Mouse (Mus musculus) heart, embryonic 15.5 days (tissue): Measurements from ENCODE around the gene Hoxa13. TPM values are rescaled to one million over a fixed set of nuclear protein-coding genes. Genes with fewer than 3 reads are reported as not detected.

Experiments
- ATAC-seq: fragments of 200-750 bp; cut with Nextera tagmentation; replicated peaks from 2 replicates; pipeline ENCODE4 v1.8.0; 2017; ENCODE audit warnings: low read depth, moderate TSS enrichment; ENCODE audit not compliant: insufficient number of reproducible peaks, insufficient read depth, low FRiP score
- H3K27ac ChIP-seq: fragments of 300-500 bp; sonication (generic); 2 replicates; pipeline ENCODE4 v1.5.1; 2015; ENCODE audit warnings: mild to moderate bottlenecking, inconsistent platforms
- H3K27me3 ChIP-seq: fragments of 300-500 bp; sonication (generic); 2 replicates; pipeline ENCODE4 v1.6.1; 2015; ENCODE audit warnings: inconsistent platforms
- H3K36me3 ChIP-seq: fragments of 300-500 bp; sonication (generic); 2 replicates; pipeline ENCODE4 v1.6.1; 2015; ENCODE audit warnings: mild to moderate bottlenecking, inconsistent platforms
- H3K4me1 ChIP-seq: fragments of 300-500 bp; sonication (generic); replicated peaks from 2 replicates; pipeline ENCODE4 v1.6.1; 2015; ENCODE audit warnings: inconsistent platforms
- H3K4me2 ChIP-seq: fragments of 300-500 bp; sonication (generic); 2 replicates; pipeline ENCODE4 v1.6.1; 2015; ENCODE audit warnings: inconsistent platforms, mild to moderate bottlenecking, moderate library complexity
- H3K4me3 ChIP-seq: fragments of 300-500 bp; sonication (generic); 2 replicates; pipeline ENCODE4 v1.5.1; 2015; ENCODE audit warnings: mild to moderate bottlenecking, inconsistent platforms
- H3K9ac ChIP-seq: fragments of 300-500 bp; sonication (generic); 2 replicates; pipeline ENCODE4 v1.6.1; 2015; ENCODE audit warnings: mild to moderate bottlenecking, inconsistent platforms
- H3K9me3 ChIP-seq: fragments of 300-500 bp; sonication (generic); replicated peaks from 2 replicates; pipeline ENCODE4 v1.6.1; 2016; ENCODE audit warnings: inconsistent platforms
- WGBS: fragments of 180-500 bp; shearing (Covaris S2); methylation state at CpG from one replicate; pipeline ENCODE4 v1.1.7; 2015; ENCODE audit warnings: mixed read lengths; 5-methylcytosine and 5-hydroxymethylcytosine counted together
- polyA plus RNA-seq: library from polyadenylated mRNA; unstranded; fragments of >200 nt; fragmentation: Nextera tagmentation; extraction: Ambion mirVana; gene quantifications from 2 replicates; pipeline ENCODE4 v1.2.1, GENCODE M21; 2015

Hoxa13 gene
- polyA plus RNA-seq, 1 experiment from 2014 or later: not detected

- peaks cover 14% of the 10 kb centered on the region for H3K4me1 ChIP-seq
- H3K27ac ChIP-seq: no peak overlapping the region
- H3K36me3 ChIP-seq: no peaks in the 10 kb centered on the region
- peaks cover 97% of the 10 kb centered on the region for H3K27me3 ChIP-seq
- 3% methylated on average over 23 of the region's 23 CpGs for WGBS
- no peak for ATAC-seq
- H3K4me3 ChIP-seq: no peak overlapping the region
- H3K4me2 ChIP-seq: no peak overlapping the region
- H3K9me3 ChIP-seq: no peaks in the 10 kb centered on the region
- no peak overlapping the region for H3K9ac ChIP-seq
Measured at GRCm38 (mm10) chr6:52232984-52233545, 27.6 kb downstream of the Hoxa13 start.

DNA sequence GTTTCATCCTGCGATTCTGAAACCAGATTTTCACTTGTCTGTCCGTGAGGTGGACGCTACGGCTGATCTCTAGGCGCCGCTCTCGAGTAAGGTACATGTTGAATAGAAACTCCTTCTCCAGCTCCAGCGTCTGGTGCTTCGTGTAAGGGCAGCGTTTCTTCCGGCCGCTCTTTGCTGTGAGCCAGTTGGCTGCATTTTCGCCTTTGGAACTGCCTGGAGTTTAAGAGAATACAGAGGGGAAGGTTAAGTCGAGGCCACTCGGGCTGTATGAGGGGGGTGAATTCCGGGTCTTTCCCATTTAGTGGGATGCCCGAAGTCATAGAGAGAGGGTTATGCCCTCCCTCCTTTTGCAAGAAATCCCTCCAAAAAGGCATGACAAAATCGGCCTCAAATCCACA, 28.1 kb downstream of the Hoxa13 start:
- H3K4me3 ChIP-seq: no peak overlapping the region
- no peak overlapping the region for H3K27ac ChIP-seq
- peaks cover 14% of the 10 kb centered on the region for H3K4me1 ChIP-seq
- peaks cover 96% of the 10 kb centered on the region for H3K27me3 ChIP-seq
- no peaks in the 10 kb centered on the region for H3K36me3 ChIP-seq
- no peaks in the 10 kb centered on the region for H3K9me3 ChIP-seq
- 2% methylated on average over 18 of the region's 18 CpGs for WGBS
- 0 out of 2 replicates have a peak overlapping the region, but pooled peaks have one; percentile 4 for H3K4me2 ChIP-seq
- ATAC-seq: no peak
- H3K9ac ChIP-seq: no peak overlapping the region

- Histone ChIP-seq H3K4me2 (0 out of 2 replicates have a peak overlapping the region, but pooled peaks have one; percentile 4), H3K27ac (no peak overlapping the region), H3K9ac (no peak overlapping the region), H3K4me1 (peaks cover 14% of the 10 kb centered on the region), H3K36me3 (no peaks in the 10 kb centered on the region), H3K9me3 (no peaks in the 10 kb centered on the region), H3K27me3 (peaks cover 96% of the 10 kb centered on the region), H3K4me3 (no peak overlapping the region)
- 2% methylated on average over 18 of the region's 18 CpGs for whole genome bisulfite sequencing
- ATAC-seq: no peak
Measured at GRCm38 (mm10) chr6:52231885-52232567, 28.7 kb downstream of the Hoxa13 start.

DNA sequence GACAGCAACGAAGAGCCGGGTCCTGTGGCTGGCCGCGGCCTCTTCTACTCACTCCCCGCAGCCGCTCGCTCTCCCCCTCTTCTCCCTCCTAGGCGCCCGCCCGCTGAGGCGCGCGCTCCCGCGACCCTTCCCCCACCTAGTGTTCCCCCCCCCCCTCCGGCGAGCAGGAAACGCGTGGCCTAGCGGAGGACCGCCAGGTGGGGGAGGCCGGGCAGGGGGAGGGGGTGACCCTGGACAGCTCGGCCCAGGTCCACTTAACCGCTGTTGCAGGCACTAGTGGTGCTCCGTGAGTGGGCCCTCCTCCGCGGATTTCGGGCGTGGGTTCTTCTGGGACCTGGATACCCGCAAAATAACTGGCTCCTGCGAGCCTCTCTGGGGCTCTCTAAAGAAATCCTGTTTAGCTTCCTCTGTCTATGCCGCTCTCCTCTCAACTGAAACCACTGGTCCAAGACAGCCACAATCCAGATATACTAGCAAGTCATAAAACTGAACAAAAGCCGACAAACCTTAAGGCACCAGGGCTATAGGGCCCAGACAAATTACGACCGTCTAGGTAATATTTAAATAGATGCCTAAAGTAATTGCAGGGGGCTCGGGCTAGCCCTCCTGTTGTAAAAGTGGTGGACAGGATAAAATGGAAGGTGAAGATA, 30.0 kb downstream of the Hoxa13 start, which contains the start of gene Hoxa9:
TSS of gene Hoxa9 (minus strand) at position 574 of the 650 bp plus-strand sequence.
- Histone ChIP-seq H3K9me3 (no peaks in the 10 kb centered on the region), H3K4me2 (no peak within 1 kb of the TSS), H3K27ac (no peak within 1 kb of the TSS), H3K36me3 (no peaks in the 10 kb centered on the region), H3K9ac (no peak within 1 kb of the TSS), H3K4me1 (peaks cover 17% of the 10 kb centered on the region), H3K4me3 (peak within 1 kb of the TSS; percentile 5; the same call in 1 of the 2 replicates), H3K27me3 (peaks cover 96% of the 10 kb centered on the region)
- 1% methylated on average over 32 of the region's 36 CpGs for WGBS
- no peak for ATAC-seq

DNA sequence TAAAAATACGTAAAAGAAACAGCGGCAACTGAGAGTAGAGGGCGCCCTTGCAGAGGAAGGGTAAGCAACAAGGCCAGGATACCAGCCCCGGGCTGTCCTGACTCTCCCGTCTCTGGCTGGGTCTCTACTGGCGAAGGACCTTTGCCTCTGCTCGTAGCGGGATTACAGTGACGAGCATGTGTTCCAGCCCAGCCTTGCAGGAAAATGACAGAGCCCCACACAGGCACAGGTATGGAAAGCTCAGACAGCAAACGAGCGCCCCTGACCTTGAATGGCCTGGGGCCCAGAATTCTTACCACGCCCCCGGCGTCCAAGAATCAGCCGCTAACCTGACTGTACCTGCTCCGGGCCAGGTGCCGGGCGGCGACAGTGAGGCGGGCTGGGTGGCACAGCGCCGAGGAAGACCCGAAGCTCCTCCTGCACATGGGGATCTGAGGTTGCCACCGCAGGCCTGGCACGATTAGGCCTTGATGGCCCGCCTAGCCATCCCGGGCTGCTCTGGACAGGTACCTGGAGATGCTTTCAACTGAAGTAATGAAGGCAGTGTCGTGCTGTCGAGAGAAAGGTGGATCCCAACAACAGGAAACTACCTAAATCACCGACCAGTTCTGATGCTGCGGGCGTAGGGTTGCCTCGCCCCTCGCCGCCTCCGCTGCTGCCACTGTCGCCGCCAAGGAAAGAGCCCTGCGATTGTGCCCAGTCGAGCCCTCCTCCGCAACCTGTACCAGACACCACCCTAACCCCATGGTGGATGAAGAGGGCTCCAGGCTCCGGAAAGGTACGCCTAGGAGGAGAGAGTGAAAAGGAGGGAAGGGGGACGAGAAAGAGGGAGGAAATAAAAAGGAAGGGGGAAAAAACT, 30.9 kb downstream of the Hoxa13 start:
- Histone ChIP-seq H3K4me2 (no peak overlapping the region), H3K27ac (no peak overlapping the region), H3K4me3 (peak overlapping the region; percentile 5; the same call in 1 of the 2 replicates), H3K4me1 (peaks cover 19% of the 10 kb centered on the region), H3K9ac (no peak overlapping the region), H3K9me3 (no peaks in the 10 kb centered on the region), H3K36me3 (no peaks in the 10 kb centered on the region), H3K27me3 (peaks cover 96% of the 10 kb centered on the region)
- ATAC-seq: no peak
- 2% methylated on average over 44 of the region's 44 CpGs for WGBS

GRCm38 (mm10) chr6:52228475-52229465, 31.9 kb downstream of the Hoxa13 start:
- H3K36me3 ChIP-seq: no peaks in the 10 kb centered on the region
- 3% methylated on average over 38 of the region's 38 CpGs for WGBS
- no peaks in the 10 kb centered on the region for H3K9me3 ChIP-seq
- no peak overlapping the region for H3K27ac ChIP-seq
- no peak overlapping the region for H3K4me2 ChIP-seq
- H3K4me3 ChIP-seq: 0 out of 2 replicates have a peak overlapping the region, but pooled peaks have one; percentile 0
- no peak for ATAC-seq
- H3K4me1 ChIP-seq: peaks cover 14% of the 10 kb centered on the region
- no peak overlapping the region for H3K9ac ChIP-seq
- H3K27me3 ChIP-seq: peaks cover 96% of the 10 kb centered on the region

DNA sequence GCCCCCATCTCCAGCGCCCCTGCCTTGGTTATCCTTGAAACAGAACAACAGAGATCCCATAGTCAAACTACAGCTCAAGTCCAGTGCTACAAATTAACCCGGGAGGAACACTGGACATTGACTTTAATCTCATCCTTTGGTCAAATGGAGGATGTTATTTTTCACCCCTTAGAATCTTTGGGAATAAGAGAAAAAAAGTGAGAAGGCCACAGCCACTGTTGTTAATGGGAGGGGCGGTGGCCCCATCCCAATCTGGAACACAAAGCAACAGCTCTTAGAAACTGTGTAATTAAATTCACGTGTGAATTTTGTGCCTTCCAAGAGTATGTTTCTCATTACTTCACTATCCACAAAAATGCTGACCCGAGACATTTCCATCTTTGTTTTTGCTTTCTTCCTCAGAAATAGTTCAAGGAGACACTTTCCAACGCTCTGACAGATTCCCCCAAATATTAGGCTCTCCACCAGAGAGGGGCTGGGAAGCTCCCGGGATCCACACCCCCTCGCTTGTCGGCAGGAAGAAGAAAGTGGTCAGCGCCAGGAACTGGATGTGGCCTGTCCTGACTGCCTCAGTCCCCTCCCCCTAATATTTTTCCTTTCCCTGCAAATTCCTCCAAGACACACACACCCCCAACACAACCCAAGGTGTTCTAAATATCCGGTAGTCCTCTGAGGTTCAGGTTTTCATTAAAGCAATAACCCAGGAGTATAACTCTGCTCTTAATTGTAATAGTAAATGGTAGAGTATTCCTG, 33.0 kb downstream of the Hoxa13 start:
- Histone ChIP-seq H3K4me3 (no peak overlapping the region), H3K4me2 (no peak overlapping the region), H3K27me3 (peaks cover 96% of the 10 kb centered on the region), H3K36me3 (no peaks in the 10 kb centered on the region), H3K9me3 (no peaks in the 10 kb centered on the region), H3K27ac (no peak overlapping the region), H3K9ac (no peak overlapping the region), H3K4me1 (peaks cover 14% of the 10 kb centered on the region)
- 11% methylated on average over 11 of the region's 11 CpGs for WGBS
- ATAC-seq: no peak

GRCm38 (mm10) chr6:52226569-52227257, 34.0 kb downstream of the Hoxa13 start:
- no peak overlapping the region for H3K27ac ChIP-seq
- WGBS: 5% methylated on average over 26 of the region's 26 CpGs
- no peak overlapping the region for H3K4me3 ChIP-seq
- no peak overlapping the region for H3K9ac ChIP-seq
- H3K36me3 ChIP-seq: no peaks in the 10 kb centered on the region
- ATAC-seq: no peak
- H3K4me1 ChIP-seq: peaks cover 14% of the 10 kb centered on the region
- no peaks in the 10 kb centered on the region for H3K9me3 ChIP-seq
- no peak overlapping the region for H3K4me2 ChIP-seq
- peaks cover 96% of the 10 kb centered on the region for H3K27me3 ChIP-seq
